Mouse (Mus musculus): ENCODE measurements around the gene Muc3. TPM values are rescaled to one million over a fixed set of nuclear protein-coding genes. Genes with fewer than 3 reads are reported as not detected.

Gene Muc3
- polyA plus RNA-seq, 1 experiment = not detected

- Histone ChIP-seq H3K79me2 (ENCODE audit: control insufficient read depth, insufficient read depth) (peaks cover 12% of the 10 kb centered on the region), H3ac (ENCODE audit: control insufficient read depth, insufficient read length) (no peak overlapping the region), H3K4me3 (no peak overlapping the region), H3K4me2 (ENCODE audit: low read depth) (no peak overlapping the region), H3K36me3 (ENCODE audit: control insufficient read depth, insufficient read depth) (peaks cover 3% of the 10 kb centered on the region), H3K27me3 (ENCODE audit: control insufficient read depth, insufficient read depth, insufficient read length) (no peaks in the 10 kb centered on the region)
- TF ChIP-seq MYOD1 (IDR thresholded peaks at IDR 0.05; ENCODE audit: control insufficient read depth in 1 of 3, insufficient read length in 2 of 3, low read depth in 2 of 3) = no peak
- no peak for TF ChIP-seq E2F4 (IDR thresholded peaks at IDR 0.05; ENCODE audit: insufficient read depth)
- no peak for TF ChIP-seq TCF12 (IDR thresholded peaks at IDR 0.05; ENCODE audit: insufficient read depth, poor library complexity, severe bottlenecking)
- no peak for TF ChIP-seq REST (IDR thresholded peaks at IDR 0.05; ENCODE audit: insufficient read depth, insufficient read length)
- TF ChIP-seq CEBPB (IDR thresholded peaks at IDR 0.05; ENCODE audit: insufficient read depth, poor library complexity, severe bottlenecking) = no peak
Observed at GRCm38 (mm10) chr5:137110863-137111262, 38.3 kb downstream of the Muc3 start.

DNA sequence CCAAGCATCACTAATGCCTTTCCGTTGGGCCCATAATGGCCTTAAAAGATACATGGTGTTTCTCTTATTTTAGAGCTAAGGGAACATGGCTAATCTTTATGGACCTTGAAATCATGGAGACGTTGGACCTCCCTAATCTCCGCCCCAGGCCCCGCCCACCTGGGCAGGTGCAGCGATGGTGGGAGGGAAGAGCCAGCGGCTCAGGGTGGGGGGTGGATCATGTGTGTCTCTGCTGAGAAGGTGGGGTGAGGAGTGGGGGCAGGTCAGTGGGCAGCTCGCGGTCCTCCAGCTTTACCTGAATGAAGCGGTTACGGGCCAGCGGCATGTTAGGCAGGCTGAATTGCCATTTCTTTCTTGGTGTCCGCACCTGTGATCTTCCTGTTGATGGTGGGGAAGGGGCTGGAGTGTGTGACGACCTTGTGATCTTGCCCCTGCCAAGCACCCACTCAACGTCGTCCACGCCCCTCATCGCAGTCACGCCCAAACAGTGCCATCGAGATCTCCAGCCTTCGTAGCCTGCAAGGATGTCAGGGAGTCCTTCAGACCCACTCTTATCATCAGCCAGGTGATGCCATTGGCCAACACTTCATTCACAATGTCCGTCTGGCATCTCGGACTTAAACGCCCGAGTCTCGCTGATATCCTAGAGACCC is 39.1 kb downstream of the Muc3 start:
- no peak for TF ChIP-seq TCF3 (IDR thresholded peaks at IDR 0.05; ENCODE audit: insufficient read length, low read depth)
- no peak for TF ChIP-seq SRF (IDR thresholded peaks at IDR 0.05; ENCODE audit: control insufficient read depth, insufficient read length, low read depth)
- TF ChIP-seq MYOD1 (IDR thresholded peaks at IDR 0.05; ENCODE audit: control insufficient read depth in 1 of 3, insufficient read length in 2 of 3, low read depth in 2 of 3) = no peak
- no peak for TF ChIP-seq REST (IDR thresholded peaks at IDR 0.05; ENCODE audit: insufficient read depth, insufficient read length)
- peak; percentile 83 for TF ChIP-seq POLR2AphosphoS2 (IDR thresholded peaks at IDR 0.05; ENCODE audit: insufficient read length, low read depth)
- peak; percentile 33 for TF ChIP-seq POLR2A (IDR thresholded peaks at IDR 0.05; ENCODE audit: insufficient read length, low read depth)
- Histone ChIP-seq H3K4me2 (ENCODE audit: low read depth) (no peak overlapping the region), H3ac (ENCODE audit: control insufficient read depth, insufficient read length) (no peak overlapping the region), H3K36me3 (ENCODE audit: control insufficient read depth, insufficient read depth) (peaks cover 3% of the 10 kb centered on the region), H3K79me2 (ENCODE audit: control insufficient read depth, insufficient read depth) (peaks cover 4% of the 10 kb centered on the region), H3K4me3 (no peak overlapping the region), H3K27me3 (ENCODE audit: control insufficient read depth, insufficient read depth, insufficient read length) (no peaks in the 10 kb centered on the region)

- TF ChIP-seq POLR2AphosphoS2 (IDR thresholded peaks at IDR 0.05; ENCODE audit: insufficient read length, low read depth) (no peak), MYOG (IDR thresholded peaks at IDR 0.05; ENCODE audit: control insufficient read depth in 1 of 3, insufficient read depth in 1 of 3, insufficient read length in 2 of 3, low read depth in 2 of 3) (no peak), MYOD1 (IDR thresholded peaks at IDR 0.05; ENCODE audit: control insufficient read depth in 1 of 3, insufficient read length in 2 of 3, low read depth in 2 of 3) (no peak), SRF (IDR thresholded peaks at IDR 0.05; ENCODE audit: control insufficient read depth, insufficient read length, low read depth) (no peak), POLR2A (IDR thresholded peaks at IDR 0.05; ENCODE audit: insufficient read length, low read depth) (no peak), E2F4 (IDR thresholded peaks at IDR 0.05; ENCODE audit: insufficient read depth) (no peak), TCF12 (IDR thresholded peaks at IDR 0.05; ENCODE audit: insufficient read depth, poor library complexity, severe bottlenecking) (no peak), CEBPB (IDR thresholded peaks at IDR 0.05; ENCODE audit: insufficient read depth, poor library complexity, severe bottlenecking) (no peak), TCF3 (IDR thresholded peaks at IDR 0.05; ENCODE audit: insufficient read length, low read depth) (no peak), USF1 (IDR thresholded peaks at IDR 0.05; ENCODE audit: low read depth) (no peak), MAX (IDR thresholded peaks at IDR 0.05; ENCODE audit: low read depth) (no peak), REST (IDR thresholded peaks at IDR 0.05; ENCODE audit: insufficient read depth, insufficient read length) (no peak)
- Histone ChIP-seq H3K36me3 (ENCODE audit: control insufficient read depth, insufficient read depth) (peaks cover 1% of the 10 kb centered on the region), H3ac (ENCODE audit: control insufficient read depth, insufficient read length) (no peak overlapping the region), H3K79me2 (ENCODE audit: control insufficient read depth, insufficient read depth) (no peaks in the 10 kb centered on the region), H3K4me3 (no peak overlapping the region), H3K4me2 (ENCODE audit: low read depth) (no peak overlapping the region), H3K27me3 (ENCODE audit: control insufficient read depth, insufficient read depth, insufficient read length) (no peaks in the 10 kb centered on the region)
Observed at GRCm38 (mm10) chr5:137108111-137108510, 41.0 kb downstream of the Muc3 start.

- H3K27me3 ChIP-seq (ENCODE audit: control insufficient read depth, insufficient read depth, insufficient read length) = no peaks in the 10 kb centered on the region
- H3K79me2 ChIP-seq (ENCODE audit: control insufficient read depth, insufficient read depth) = no peaks in the 10 kb centered on the region
- TF ChIP-seq CEBPB (IDR thresholded peaks at IDR 0.05; ENCODE audit: insufficient read depth, poor library complexity, severe bottlenecking) (peak; percentile 82), REST (IDR thresholded peaks at IDR 0.05; ENCODE audit: insufficient read depth, insufficient read length) (no peak), MYOD1 (IDR thresholded peaks at IDR 0.05; ENCODE audit: control insufficient read depth in 1 of 3, insufficient read length in 2 of 3, low read depth in 2 of 3) (no peak), E2F4 (IDR thresholded peaks at IDR 0.05; ENCODE audit: insufficient read depth) (no peak), TCF3 (IDR thresholded peaks at IDR 0.05; ENCODE audit: insufficient read length, low read depth) (no peak), POLR2AphosphoS2 (IDR thresholded peaks at IDR 0.05; ENCODE audit: insufficient read length, low read depth) (peak; percentile 39), TCF12 (IDR thresholded peaks at IDR 0.05; ENCODE audit: insufficient read depth, poor library complexity, severe bottlenecking) (no peak), MAX (IDR thresholded peaks at IDR 0.05; ENCODE audit: low read depth) (no peak), USF1 (IDR thresholded peaks at IDR 0.05; ENCODE audit: low read depth) (no peak), MYOG (IDR thresholded peaks at IDR 0.05; ENCODE audit: control insufficient read depth in 1 of 3, insufficient read depth in 1 of 3, insufficient read length in 2 of 3, low read depth in 2 of 3) (no peak), SRF (IDR thresholded peaks at IDR 0.05; ENCODE audit: control insufficient read depth, insufficient read length, low read depth) (no peak)
- H3K4me3 ChIP-seq = no peak overlapping the region
- no peak overlapping the region for H3K4me2 ChIP-seq (ENCODE audit: low read depth)
- H3K36me3 ChIP-seq (ENCODE audit: control insufficient read depth, insufficient read depth) = no peaks in the 10 kb centered on the region
- no peak overlapping the region for H3ac ChIP-seq (ENCODE audit: control insufficient read depth, insufficient read length)
Observed at GRCm38 (mm10) chr5:137107670-137108069, 41.5 kb downstream of the Muc3 start.

DNA sequence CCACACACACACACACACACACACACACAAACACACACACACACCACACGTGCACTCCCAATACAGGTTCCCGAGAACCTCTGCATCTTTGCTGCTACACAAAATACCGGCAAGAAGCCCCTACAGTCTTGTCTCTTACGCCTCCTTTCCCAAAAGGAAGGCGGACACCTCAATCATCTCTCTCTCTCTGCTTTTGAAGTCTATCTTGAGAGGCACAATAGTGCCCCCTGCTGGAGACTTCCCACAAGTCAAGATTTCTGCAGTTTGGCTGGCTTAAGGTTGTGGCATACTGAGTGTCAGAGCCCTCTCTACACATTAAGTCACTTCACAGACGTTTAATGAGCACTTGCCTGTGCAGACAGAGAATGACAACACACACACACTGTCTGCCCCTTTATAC is 42.1 kb downstream of the Muc3 start:
- no peak overlapping the region for H3ac ChIP-seq (ENCODE audit: control insufficient read depth, insufficient read length)
- H3K4me3 ChIP-seq = no peak overlapping the region
- no peak for TF ChIP-seq E2F4 (IDR thresholded peaks at IDR 0.05; ENCODE audit: insufficient read depth)
- TF ChIP-seq MYOG (IDR thresholded peaks at IDR 0.05; ENCODE audit: control insufficient read depth in 1 of 3, insufficient read depth in 1 of 3, insufficient read length in 2 of 3, low read depth in 2 of 3) = no peak
- no peak for TF ChIP-seq TCF3 (IDR thresholded peaks at IDR 0.05; ENCODE audit: insufficient read length, low read depth)
- TF ChIP-seq SRF (IDR thresholded peaks at IDR 0.05; ENCODE audit: control insufficient read depth, insufficient read length, low read depth) = no peak
- no peak for TF ChIP-seq REST (IDR thresholded peaks at IDR 0.05; ENCODE audit: insufficient read depth, insufficient read length)
- TF ChIP-seq CEBPB (IDR thresholded peaks at IDR 0.05; ENCODE audit: insufficient read depth, poor library complexity, severe bottlenecking) = no peak
- no peak for TF ChIP-seq MAX (IDR thresholded peaks at IDR 0.05; ENCODE audit: low read depth)
- TF ChIP-seq POLR2A (IDR thresholded peaks at IDR 0.05; ENCODE audit: insufficient read length, low read depth) = no peak
- TF ChIP-seq TCF12 (IDR thresholded peaks at IDR 0.05; ENCODE audit: insufficient read depth, poor library complexity, severe bottlenecking) = no peak
- no peak for TF ChIP-seq MYOD1 (IDR thresholded peaks at IDR 0.05; ENCODE audit: control insufficient read depth in 1 of 3, insufficient read length in 2 of 3, low read depth in 2 of 3)
- no peak for TF ChIP-seq USF1 (IDR thresholded peaks at IDR 0.05; ENCODE audit: low read depth)
- no peak for TF ChIP-seq POLR2AphosphoS2 (IDR thresholded peaks at IDR 0.05; ENCODE audit: insufficient read length, low read depth)
- no peaks in the 10 kb centered on the region for H3K36me3 ChIP-seq (ENCODE audit: control insufficient read depth, insufficient read depth)
- no peaks in the 10 kb centered on the region for H3K79me2 ChIP-seq (ENCODE audit: control insufficient read depth, insufficient read depth)
- no peaks in the 10 kb centered on the region for H3K27me3 ChIP-seq (ENCODE audit: control insufficient read depth, insufficient read depth, insufficient read length)
- H3K4me2 ChIP-seq (ENCODE audit: low read depth) = peak overlapping the region; percentile 92
